Mouse (Mus musculus) forebrain, postnatal 0 days (tissue): ENCODE results near the gene Slc5a6. TPM values are rescaled to one million over a fixed set of nuclear protein-coding genes. Genes with fewer than 3 reads are reported as not detected.
"Not testable (repeated sequence)": the region's sequence is repeated elsewhere in the genome, so short reads cannot be mapped to it uniquely, and the experiment has no call there.

Experiments
- ATAC-seq: fragments of 200-750 bp; cut with Nextera tagmentation; 2 replicates; pipeline ENCODE4 v1.8.0; 2017; ENCODE audit warnings: mild to moderate bottlenecking, moderate library complexity
- DNase-seq: peaks from one replicate; pipeline ENCODE4 v3.0.0-alpha.2; 2015
- H3K27ac ChIP-seq: fragments of 300-500 bp; sonication (generic); 2 replicates; pipeline ENCODE4 v1.5.1; 2014; ENCODE audit warnings: low read depth, mild to moderate bottlenecking, antibody characterized with exemption, low read length, moderate library complexity, mixed read lengths
- H3K27me3 ChIP-seq: fragments of 300-500 bp; sonication (generic); 2 replicates; pipeline ENCODE4 v1.6.1; 2014; ENCODE audit warnings: mild to moderate bottlenecking, low read length, mixed read lengths; ENCODE audit not compliant: insufficient read depth
- H3K36me3 ChIP-seq: fragments of 300-500 bp; sonication (generic); 2 replicates; pipeline ENCODE4 v1.6.1; 2014; ENCODE audit warnings: mild to moderate bottlenecking, moderate library complexity; ENCODE audit not compliant: insufficient read depth
- H3K4me1 ChIP-seq: fragments of 300-500 bp; sonication (generic); 2 replicates; pipeline ENCODE4 v1.6.1; 2014; ENCODE audit warnings: antibody characterized with exemption; ENCODE audit not compliant: insufficient read depth
- H3K4me2 ChIP-seq: fragments of 300-500 bp; sonication (generic); 2 replicates; pipeline ENCODE4 v1.6.1; 2014; ENCODE audit warnings: low read depth, mild to moderate bottlenecking, moderate library complexity
- H3K4me3 ChIP-seq: fragments of 300-500 bp; sonication (generic); 2 replicates; pipeline ENCODE4 v1.5.1; 2014; ENCODE audit warnings: low read depth, low read length, mixed read lengths
- H3K9ac ChIP-seq: fragments of 300-500 bp; sonication (generic); 2 replicates; pipeline ENCODE4 v1.6.1; 2014; ENCODE audit warnings: mild to moderate bottlenecking
- H3K9me3 ChIP-seq: fragments of 300-500 bp; sonication (generic); 2 replicates; pipeline ENCODE4 v1.6.1; 2016; ENCODE audit warnings: low read length
- CTCF ChIP-seq: sonication (generic); IDR thresholded peaks from 2 replicates; pipeline ENCODE4 v1.5.1; 2016; ENCODE audit warnings: antibody characterized with exemption, control low read depth, low read depth
- WGBS: fragments of 180-500 bp; shearing (Covaris S2); extraction: QIAGEN DNeasy Blood & Tissue Kit; methylation state at CpG from one replicate; pipeline ENCODE4 v1.1.7; 2014; 5-methylcytosine and 5-hydroxymethylcytosine counted together
- polyA plus RNA-seq: library from polyadenylated mRNA; unstranded; fragments of >200 nt; fragmentation: Nextera tagmentation; extraction: Ambion mirVana; gene quantifications from 2 replicates; pipeline ENCODE4 v1.2.1, GENCODE M21; 2015
- total RNA-seq: library from RNA; depleted of rRNA; stranded (reverse); fragments of >200 nt; gene quantifications from 2 replicates; pipeline ENCODE4 v1.2.3, GENCODE M21; 2014

Slc5a6 gene
- total and polyA plus RNA-seq, 2 experiments from 2014 or later = 22.2 to 28.3 TPM

GRCm38 (mm10) chr5:31023254-31023653, 25.5 kb downstream of the Slc5a6 start:
- DNase-seq (no peak), ATAC-seq (no peak)
- no peak for TF ChIP-seq CTCF
- 1% methylated on average over 4 of the region's 4 CpGs for WGBS
- H3K36me3 ChIP-seq = no peaks in the 10 kb centered on the region
- no peaks in the 10 kb centered on the region for H3K9me3 ChIP-seq
- H3K9ac ChIP-seq = no peak overlapping the region
- H3K4me2 ChIP-seq = no peak overlapping the region
- no peak overlapping the region for H3K4me3 ChIP-seq
- H3K27me3 ChIP-seq = no peaks in the 10 kb centered on the region
- no peaks in the 10 kb centered on the region for H3K4me1 ChIP-seq
- no peak overlapping the region for H3K27ac ChIP-seq

- H3K27ac ChIP-seq = no peak overlapping the region
- no peaks in the 10 kb centered on the region for H3K36me3 ChIP-seq
- ATAC-seq = no peak
- H3K9me3 ChIP-seq = no peaks in the 10 kb centered on the region
- no peak overlapping the region for H3K4me3 ChIP-seq
- no peak for DNase-seq
- H3K4me2 ChIP-seq = no peak overlapping the region
- H3K9ac ChIP-seq = no peak overlapping the region
- WGBS = 30% methylated on average over 1 of the region's 1 CpGs
- H3K27me3 ChIP-seq = no peaks in the 10 kb centered on the region
- TF ChIP-seq CTCF = no peak
- no peaks in the 10 kb centered on the region for H3K4me1 ChIP-seq
Measured at GRCm38 (mm10) chr5:31022690-31023089, 26.0 kb downstream of the Slc5a6 start.

DNA sequence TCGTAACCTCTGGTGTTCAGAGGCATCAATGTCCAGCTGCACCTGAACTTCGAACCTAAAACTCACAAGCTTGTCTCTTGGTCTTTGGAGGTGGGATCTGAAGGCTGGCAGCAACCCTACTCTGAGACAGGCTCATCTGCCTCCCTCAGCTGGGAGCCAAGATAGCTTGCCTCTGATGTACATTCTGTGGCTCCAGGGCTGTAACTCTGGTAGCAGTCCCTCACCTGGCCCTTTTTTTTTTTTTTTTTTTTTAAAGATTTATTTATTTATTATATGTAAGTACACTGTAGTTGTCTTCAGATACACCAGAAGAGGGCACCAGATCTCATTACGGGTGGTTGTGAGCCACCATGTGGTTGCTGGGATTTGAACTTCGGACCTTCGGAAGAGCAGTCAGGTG, 26.9 kb downstream of the Slc5a6 start:
- not testable (repeated sequence) for H3K9me3 ChIP-seq, H3K4me2 ChIP-seq, H3K36me3 ChIP-seq, H3K27me3 ChIP-seq, H3K27ac ChIP-seq, ATAC-seq, DNase-seq, H3K4me1 ChIP-seq, H3K9ac ChIP-seq, H3K4me3 ChIP-seq
- 90% methylated on average over 4 of the region's 5 CpGs for WGBS

DNA sequence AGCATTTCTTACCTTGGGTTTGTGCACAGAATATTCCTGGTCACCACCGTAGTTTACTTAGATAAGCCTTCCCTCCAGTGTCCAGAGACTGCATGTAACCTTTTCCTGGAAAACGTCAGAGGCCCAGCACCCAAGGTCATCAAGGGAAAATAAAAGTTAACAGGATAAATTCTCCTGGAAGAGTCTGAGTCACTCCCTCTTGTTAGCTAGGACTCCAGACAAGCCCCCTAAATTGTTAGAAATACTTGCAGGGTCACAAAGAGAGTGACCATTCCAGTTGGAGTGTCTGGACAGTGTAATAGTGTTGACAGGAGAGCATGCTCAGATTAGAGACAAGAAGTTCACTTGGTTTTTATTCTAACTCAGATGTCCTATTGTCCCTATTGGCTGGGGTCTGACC, 32.8 kb downstream of the Slc5a6 start:
- Histone ChIP-seq H3K9ac (no peak overlapping the region), H3K4me2 (no peak overlapping the region), H3K4me1 (no peaks in the 10 kb centered on the region), H3K27me3 (no peaks in the 10 kb centered on the region), H3K9me3 (no peaks in the 10 kb centered on the region), H3K4me3 (no peak overlapping the region), H3K36me3 (no peaks in the 10 kb centered on the region), H3K27ac (no peak overlapping the region)
- no peak for ATAC-seq
- 81% methylated on average over 2 of the region's 2 CpGs for WGBS
- DNase-seq = no peak
- no peak for TF ChIP-seq CTCF

DNA sequence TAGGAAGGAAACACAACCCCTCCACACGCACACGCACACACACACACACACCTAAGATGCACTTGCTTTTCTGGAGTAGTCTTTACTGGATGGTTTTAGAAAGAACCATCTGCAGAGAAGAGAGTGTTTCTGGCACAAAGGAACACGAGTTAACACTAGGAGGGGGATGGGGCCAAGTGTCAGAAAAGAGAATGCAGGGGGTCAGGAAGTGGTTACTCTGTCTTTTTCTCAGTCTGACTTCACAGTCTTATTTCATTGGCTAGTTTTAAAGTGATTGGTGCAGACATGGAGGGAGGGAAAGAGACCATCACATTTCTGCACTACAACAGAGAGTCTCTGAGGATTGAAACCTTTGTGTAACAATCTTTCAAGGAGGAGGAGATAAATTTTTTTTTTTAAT, 36.0 kb downstream of the Slc5a6 start:
- 71% methylated on average over 3 of the region's 3 CpGs for WGBS

GRCm38 (mm10) chr5:31004184-31004583, 44.5 kb downstream of the Slc5a6 start:
- H3K4me2 ChIP-seq = no peak overlapping the region
- H3K9me3 ChIP-seq = no peaks in the 10 kb centered on the region
- H3K4me1 ChIP-seq = no peaks in the 10 kb centered on the region
- H3K27me3 ChIP-seq = no peaks in the 10 kb centered on the region
- no peaks in the 10 kb centered on the region for H3K36me3 ChIP-seq
- ATAC-seq (peak; percentile 87), DNase-seq (peak; percentile 93)
- H3K27ac ChIP-seq = no peak overlapping the region
- peak; percentile 94 for TF ChIP-seq CTCF
- 6% methylated on average over 5 of the region's 5 CpGs for WGBS
- no peak overlapping the region for H3K9ac ChIP-seq
- no peak overlapping the region for H3K4me3 ChIP-seq

More for the DNA sequence above, 36.0 kb downstream of the Slc5a6 start:
- no peak overlapping the region for H3K4me3 ChIP-seq
- DNase-seq = no peak
- no peak overlapping the region for H3K27ac ChIP-seq
- H3K4me1 ChIP-seq = no peaks in the 10 kb centered on the region
- H3K36me3 ChIP-seq = no peaks in the 10 kb centered on the region
- no peaks in the 10 kb centered on the region for H3K9me3 ChIP-seq
- TF ChIP-seq CTCF = no peak
- no peak overlapping the region for H3K4me2 ChIP-seq
- no peaks in the 10 kb centered on the region for H3K27me3 ChIP-seq
- no peak for ATAC-seq
- H3K9ac ChIP-seq = no peak overlapping the region

DNA sequence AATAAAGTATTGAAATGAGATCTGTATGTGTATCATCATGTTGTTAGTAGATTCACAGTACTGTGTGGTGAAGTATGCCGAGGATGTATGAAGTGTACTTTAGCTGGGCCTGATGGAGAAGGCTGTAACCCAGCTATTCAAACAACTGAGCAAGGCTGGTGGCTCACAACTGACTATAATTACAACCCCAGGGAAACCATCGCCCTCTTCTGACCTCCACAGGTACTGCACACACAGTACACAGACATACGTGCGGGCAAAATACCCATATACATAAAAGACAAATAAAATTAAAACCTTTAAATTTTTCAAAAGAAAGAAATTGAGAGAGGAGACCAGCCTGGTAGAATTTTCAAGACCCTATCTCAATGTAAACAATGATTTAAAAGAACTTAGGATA, 47.2 kb downstream of the Slc5a6 start:
- H3K4me2 ChIP-seq = no peak overlapping the region
- H3K27ac ChIP-seq = no peak overlapping the region
- DNase-seq = no peak
- WGBS = 84% methylated on average over 4 of the region's 4 CpGs
- no peak overlapping the region for H3K9ac ChIP-seq
- no peaks in the 10 kb centered on the region for H3K4me1 ChIP-seq
- no peak for ATAC-seq
- no peak for TF ChIP-seq CTCF
- H3K4me3 ChIP-seq = no peak overlapping the region
- no peaks in the 10 kb centered on the region for H3K9me3 ChIP-seq
- no peaks in the 10 kb centered on the region for H3K27me3 ChIP-seq
- H3K36me3 ChIP-seq = no peaks in the 10 kb centered on the region

- Histone ChIP-seq H3K4me2 (no peak overlapping the region), H3K27ac (no peak overlapping the region), H3K27me3 (no peaks in the 10 kb centered on the region), H3K4me1 (no peaks in the 10 kb centered on the region), H3K36me3 (no peaks in the 10 kb centered on the region), H3K4me3 (no peak overlapping the region), H3K9ac (no peak overlapping the region), H3K9me3 (no peaks in the 10 kb centered on the region)
- no peak for ATAC-seq
- 84% methylated on average over 2 of the region's 2 CpGs for WGBS
- DNase-seq = no peak
- no peak for TF ChIP-seq CTCF
Measured at GRCm38 (mm10) chr5:31000993-31001392, 47.7 kb downstream of the Slc5a6 start.
